Mouse (Mus musculus): ENCODE results near the gene Atp6ap1.

Atp6ap1 gene

GRCm38 (mm10) chrX:74296538-74297448 is at the start of gene Atp6ap1:
Gene Atp6ap1 (plus strand): TSS chrX:74297097.
- DNase-seq = peak; percentile 96

- peak; percentile 67 to 85 for DNase-seq
Observed at GRCm38 (mm10) chrX:74248651-74249050, 48.2 kb upstream of the Atp6ap1 start.

GRCm38 (mm10) chrX:74249615-74250014 is 47.3 kb upstream of the Atp6ap1 start, which contains the start of gene Flna:
Gene Flna (minus strand): TSS chrX:74249820.
- peak; percentile 78 to 81 for DNase-seq

- peak; percentile 89 to 90 for DNase-seq
Observed at GRCm38 (mm10) chrX:74254153-74254887, 42.6 kb upstream of the Atp6ap1 start, which contains the start of gene Emd. Gene Emd (plus strand): TSS chrX:74254687.

GRCm38 (mm10) chrX:74254888-74255565 is 41.9 kb upstream of the Atp6ap1 start:
- no peak for DNase-seq

GRCm38 (mm10) chrX:74257746-74258145 is 39.2 kb upstream of the Atp6ap1 start:
- DNase-seq = no peak

GRCm38 (mm10) chrX:74269736-74270061 is 27.2 kb upstream of the Atp6ap1 start:
- DNase-seq = no peak

GRCm38 (mm10) chrX:74270062-74270901 is 26.6 kb upstream of the Atp6ap1 start, which contains the start of gene Rpl10:
Gene Rpl10 (plus strand): TSS chrX:74270812.
- DNase-seq = peak; percentile 91

GRCm38 (mm10) chrX:74270902-74271551 is 25.9 kb upstream of the Atp6ap1 start:
- DNase-seq = peak; percentile 33 to 45

GRCm38 (mm10) chrX:74273422-74274322 is 23.2 kb upstream of the Atp6ap1 start:
- DNase-seq = no peak

- no peak for DNase-seq
Observed at GRCm38 (mm10) chrX:74277916-74278315, 19.0 kb upstream of the Atp6ap1 start.

- DNase-seq = no peak
Observed at GRCm38 (mm10) chrX:74281041-74281731, 15.7 kb upstream of the Atp6ap1 start.

GRCm38 (mm10) chrX:74281732-74282394 is 15.0 kb upstream of the Atp6ap1 start, which contains the start of the genes Taz and Dnase1l1:
Gene Taz (plus strand): TSS chrX:74281912.
Gene Dnase1l1 (minus strand): TSS chrX:74282337.
- peak; percentile 70 to 75 for DNase-seq

GRCm38 (mm10) chrX:74282395-74283091 is 14.4 kb upstream of the Atp6ap1 start:
- peak; percentile 88 to 90 for DNase-seq

GRCm38 (mm10) chrX:74283092-74283437 is 13.8 kb upstream of the Atp6ap1 start:
- no peak for DNase-seq

- no peak for DNase-seq
Observed at GRCm38 (mm10) chrX:74293431-74293830, 3.5 kb upstream of the Atp6ap1 start.

- DNase-seq = no peak
Observed at GRCm38 (mm10) chrX:74298348-74298747, 1.5 kb downstream of the Atp6ap1 start.

GRCm38 (mm10) chrX:74299721-74300120 is 2.8 kb downstream of the Atp6ap1 start:
- no peak for DNase-seq
